Mouse (Mus musculus): ENCODE measurements around the gene Ppp2ca. TPM values are rescaled to one million over a fixed set of nuclear protein-coding genes. Genes with fewer than 3 reads are reported as not detected.
A peak's percentile ranks its signal among the peaks of the same experiment; 100 is the strongest.

Gene Ppp2ca
- polyA plus RNA-seq, 1 experiment from 2014 or later, result 137 TPM

DNA sequence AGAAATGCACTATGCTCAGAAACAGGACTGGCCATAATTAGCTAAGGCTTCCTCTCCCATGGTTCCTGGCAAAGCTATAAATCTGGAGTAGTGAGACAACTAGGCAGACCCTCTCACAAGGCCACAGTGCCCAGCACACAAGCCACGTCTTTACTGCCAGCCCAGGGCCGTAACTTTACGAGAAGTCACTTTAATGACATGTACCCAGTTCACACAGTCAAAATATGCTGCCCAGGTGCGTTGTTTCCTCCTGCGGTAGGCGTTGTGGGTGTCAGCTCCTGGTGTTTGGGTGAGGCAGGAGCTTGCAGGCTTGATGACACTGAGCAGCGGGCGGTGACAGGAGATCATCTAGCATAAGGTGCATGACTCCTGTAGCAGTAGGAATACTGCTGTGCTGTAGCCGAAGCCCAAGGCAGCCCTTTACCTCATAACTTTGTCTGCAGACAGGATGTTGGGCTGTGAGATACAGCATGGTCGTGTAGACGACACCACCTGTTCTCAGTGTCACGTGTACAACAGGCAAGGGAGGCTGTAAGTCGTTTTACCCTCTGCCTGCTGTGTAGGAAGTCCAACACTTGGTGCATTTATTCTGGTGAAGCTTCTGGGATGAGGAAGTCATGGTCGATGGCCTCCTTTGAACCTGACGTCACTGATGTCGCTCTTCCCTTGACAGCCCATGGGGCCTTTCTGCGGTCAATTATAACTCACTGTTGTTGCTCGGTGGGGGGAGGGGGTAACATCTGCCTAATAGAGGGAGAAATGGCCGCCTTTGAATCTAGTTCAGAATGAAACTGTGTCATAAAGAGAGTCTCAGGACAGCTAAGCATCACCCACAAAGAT lies 22.5 kb upstream of the Ppp2ca start:
- H3K4me3 ChIP-seq, result no peak overlapping the region
- no peaks in the 10 kb centered on the region for H3K27me3 ChIP-seq
- H3K4me1 ChIP-seq (replicated peaks), result peaks cover 12% of the 10 kb centered on the region
- no peak overlapping the region for H3K27ac ChIP-seq (replicated peaks)
- no peak for ATAC-seq (ENCODE audit: low read depth)
- no peak overlapping the region for H3K9ac ChIP-seq
- H3K4me2 ChIP-seq, result no peak overlapping the region
- no peaks in the 10 kb centered on the region for H3K36me3 ChIP-seq
- 60% methylated on average over 19 of the region's 19 CpGs for WGBS
- H3K9me3 ChIP-seq, result no peaks in the 10 kb centered on the region

- H3K27me3 ChIP-seq, result no peaks in the 10 kb centered on the region
- H3K4me3 ChIP-seq, result no peak overlapping the region
- no peaks in the 10 kb centered on the region for H3K9me3 ChIP-seq
- 87% methylated on average over 6 of the region's 6 CpGs for WGBS
- H3K4me2 ChIP-seq, result no peak overlapping the region
- ATAC-seq (ENCODE audit: low read depth), result no peak
- no peaks in the 10 kb centered on the region for H3K36me3 ChIP-seq
- H3K9ac ChIP-seq, result no peak overlapping the region
- peaks cover 12% of the 10 kb centered on the region for H3K4me1 ChIP-seq (replicated peaks)
- no peak overlapping the region for H3K27ac ChIP-seq (replicated peaks)
Observed at GRCm38 (mm10) chr11:52076742-52077352, 21.6 kb upstream of the Ppp2ca start.

GRCm38 (mm10) chr11:52077939-52078338 lies 20.5 kb upstream of the Ppp2ca start:
- Histone ChIP-seq H3K4me1 (replicated peaks) (peaks cover 12% of the 10 kb centered on the region), H3K4me2 (no peak overlapping the region), H3K9ac (no peak overlapping the region), H3K36me3 (no peaks in the 10 kb centered on the region), H3K9me3 (no peaks in the 10 kb centered on the region), H3K27me3 (no peaks in the 10 kb centered on the region), H3K27ac (replicated peaks) (no peak overlapping the region), H3K4me3 (no peak overlapping the region)
- 84% methylated on average over 4 of the region's 4 CpGs for WGBS
- no peak for ATAC-seq (ENCODE audit: low read depth)

DNA sequence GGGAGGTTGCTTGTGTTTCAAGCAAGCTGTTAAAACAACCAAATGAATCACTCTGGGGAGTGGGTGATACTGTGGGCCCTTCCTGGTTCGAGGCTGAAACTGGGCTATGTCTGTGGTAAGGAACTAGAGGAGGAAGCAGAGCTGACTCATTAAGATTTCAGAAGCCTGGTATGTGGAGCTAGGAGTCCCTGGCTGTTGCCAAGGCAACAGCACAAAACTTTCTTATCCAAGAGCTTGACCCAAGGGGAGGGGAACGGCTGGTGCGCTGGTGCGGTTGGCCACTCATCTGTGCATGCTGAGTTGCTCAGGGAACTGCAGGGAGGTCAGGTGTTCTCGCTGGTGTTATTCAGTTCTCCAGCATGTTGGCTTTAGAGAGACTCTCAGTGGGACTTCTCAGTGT lies 18.5 kb upstream of the Ppp2ca start:
- ATAC-seq (ENCODE audit: low read depth), result no peak

DNA sequence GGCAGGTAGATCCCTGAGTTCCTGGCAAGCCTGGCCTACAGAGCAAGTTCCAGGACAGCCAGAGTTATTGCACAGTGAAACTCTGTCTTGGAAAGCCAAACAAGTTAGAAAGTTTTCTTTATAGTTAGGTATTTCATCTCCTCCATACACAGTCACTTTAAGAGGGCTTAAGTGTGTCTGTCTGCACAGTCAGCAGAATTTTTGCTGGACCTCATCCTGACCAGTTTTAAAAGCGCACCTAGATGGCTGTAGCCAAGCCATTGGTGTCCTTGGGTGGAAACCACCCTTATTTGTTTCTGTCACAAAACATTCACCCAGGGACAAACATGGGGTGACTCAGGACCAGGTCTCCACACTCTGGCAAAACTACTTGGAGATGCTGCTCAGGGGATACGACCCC lies 17.8 kb upstream of the Ppp2ca start:
- H3K27me3 ChIP-seq, result no peaks in the 10 kb centered on the region
- no peak overlapping the region for H3K4me2 ChIP-seq
- H3K9ac ChIP-seq, result no peak overlapping the region
- no peaks in the 10 kb centered on the region for H3K9me3 ChIP-seq
- H3K36me3 ChIP-seq, result no peaks in the 10 kb centered on the region
- 97% methylated on average over 2 of the region's 2 CpGs for WGBS
- H3K4me1 ChIP-seq (replicated peaks), result peaks cover 14% of the 10 kb centered on the region
- ATAC-seq (ENCODE audit: low read depth), result no peak
- no peak overlapping the region for H3K4me3 ChIP-seq
- no peak overlapping the region for H3K27ac ChIP-seq (replicated peaks)

More for the DNA sequence above, 18.5 kb upstream of the Ppp2ca start:
- Histone ChIP-seq H3K4me1 (replicated peaks) (peaks cover 12% of the 10 kb centered on the region), H3K9me3 (no peaks in the 10 kb centered on the region), H3K27ac (replicated peaks) (no peak overlapping the region), H3K27me3 (no peaks in the 10 kb centered on the region), H3K9ac (no peak overlapping the region), H3K4me2 (no peak overlapping the region), H3K36me3 (no peaks in the 10 kb centered on the region), H3K4me3 (no peak overlapping the region)
- 14% methylated on average over 5 of the region's 5 CpGs for WGBS

DNA sequence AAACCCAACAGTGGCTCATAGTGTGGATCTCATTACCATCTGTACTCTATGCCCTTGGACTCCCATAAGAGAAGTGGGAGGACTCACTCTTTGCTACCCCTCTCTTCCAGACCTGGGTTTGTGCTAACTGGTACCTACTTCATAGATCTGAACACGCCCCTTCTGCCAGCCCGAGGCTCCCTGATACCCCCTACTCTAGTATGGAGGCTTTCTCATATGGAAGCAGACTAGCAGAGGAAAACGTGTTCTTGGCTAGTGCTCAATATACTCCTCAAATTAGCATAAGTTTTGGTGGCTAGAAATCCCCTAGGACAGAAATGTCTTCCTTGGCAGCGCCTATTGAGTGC lies 12.7 kb upstream of the Ppp2ca start:
- no peak overlapping the region for H3K9ac ChIP-seq

DNA sequence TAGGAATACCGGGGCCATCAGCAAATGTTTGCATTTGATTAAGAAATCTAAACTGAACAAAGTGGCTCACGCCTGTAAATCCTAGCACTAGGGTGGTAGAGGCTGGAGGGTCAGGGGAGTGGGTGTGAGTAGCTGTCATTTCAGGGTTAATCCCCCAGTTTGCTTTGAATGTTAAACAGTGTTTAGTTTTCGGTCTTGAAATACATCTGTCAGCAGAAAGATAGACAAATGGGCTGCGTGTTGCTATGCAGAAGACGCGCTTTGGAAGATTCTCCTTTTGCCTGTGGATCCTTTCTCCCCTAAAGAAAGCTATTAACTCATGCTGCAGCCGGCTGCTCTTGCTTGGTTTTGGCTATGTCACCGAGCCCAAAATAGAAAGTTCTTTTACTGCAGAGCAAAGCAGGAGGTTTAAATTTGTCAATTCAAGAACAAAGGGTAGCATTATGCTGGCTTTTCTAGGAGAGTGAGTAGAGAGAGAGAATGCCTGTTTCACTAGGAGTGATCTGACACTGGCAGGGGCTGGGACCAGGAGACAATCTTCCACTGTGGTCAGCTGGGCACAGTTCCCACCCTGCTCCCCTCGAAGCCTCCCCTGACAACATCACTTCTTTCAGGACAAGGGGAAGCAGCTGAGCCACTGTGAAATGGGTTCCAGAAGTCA lies 12.1 kb upstream of the Ppp2ca start:
- Histone ChIP-seq H3K27ac (replicated peaks) (peak overlapping the region; percentile 85), H3K27me3 (no peaks in the 10 kb centered on the region), H3K4me3 (no peak overlapping the region), H3K9ac (peak overlapping the region; percentile 9; the same call in 1 of the 2 replicates), H3K4me2 (peak overlapping the region; percentile 11), H3K36me3 (no peaks in the 10 kb centered on the region), H3K4me1 (replicated peaks) (peaks cover 19% of the 10 kb centered on the region), H3K9me3 (no peaks in the 10 kb centered on the region)
- peak; percentile 93 for ATAC-seq (ENCODE audit: low read depth)
- WGBS, result 42% methylated on average over 9 of the region's 9 CpGs

More for the DNA sequence above, 12.7 kb upstream of the Ppp2ca start:
- 59% methylated on average over 4 of the region's 4 CpGs for WGBS
- no peaks in the 10 kb centered on the region for H3K27me3 ChIP-seq
- ATAC-seq (ENCODE audit: low read depth), result peak; percentile 64
- H3K4me3 ChIP-seq, result no peak overlapping the region
- H3K36me3 ChIP-seq, result no peaks in the 10 kb centered on the region
- H3K27ac ChIP-seq (replicated peaks), result peak overlapping the region; percentile 85
- H3K4me1 ChIP-seq (replicated peaks), result peaks cover 19% of the 10 kb centered on the region
- peak overlapping the region; percentile 11; the same call in 1 of the 2 replicates for H3K4me2 ChIP-seq
- H3K9me3 ChIP-seq, result no peaks in the 10 kb centered on the region

DNA sequence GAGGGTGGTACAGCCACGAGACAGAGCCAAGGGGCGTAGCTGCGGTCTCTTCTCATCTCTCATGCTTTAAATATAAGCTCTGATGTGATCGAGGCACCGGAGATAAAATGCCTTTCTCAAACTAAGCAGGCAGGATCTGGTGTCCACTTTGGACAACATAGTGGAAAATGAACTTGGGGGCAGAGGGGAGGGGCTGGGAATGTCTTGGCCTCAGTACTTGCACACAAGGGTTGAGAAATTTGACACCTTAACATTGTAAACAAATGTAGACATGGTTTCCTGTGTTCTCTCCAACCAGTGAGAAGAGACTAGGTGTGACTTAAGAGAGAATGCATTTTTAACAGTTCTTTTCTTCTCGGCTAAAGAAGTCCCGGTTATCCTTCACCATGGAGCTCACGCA lies 9.2 kb upstream of the Ppp2ca start:
- H3K27me3 ChIP-seq, result no peaks in the 10 kb centered on the region
- H3K4me2 ChIP-seq, result no peak overlapping the region
- WGBS, result 78% methylated on average over 8 of the region's 8 CpGs
- no peak for ATAC-seq (ENCODE audit: low read depth)
- no peaks in the 10 kb centered on the region for H3K9me3 ChIP-seq
- no peaks in the 10 kb centered on the region for H3K36me3 ChIP-seq
- no peak overlapping the region for H3K27ac ChIP-seq (replicated peaks)
- H3K4me3 ChIP-seq, result no peak overlapping the region
- H3K4me1 ChIP-seq (replicated peaks), result peaks cover 19% of the 10 kb centered on the region
- H3K9ac ChIP-seq, result no peak overlapping the region

- ATAC-seq (ENCODE audit: low read depth), result no peak
- Histone ChIP-seq H3K9me3 (no peaks in the 10 kb centered on the region), H3K4me2 (no peak overlapping the region), H3K36me3 (no peaks in the 10 kb centered on the region), H3K4me3 (no peak overlapping the region), H3K9ac (no peak overlapping the region), H3K27ac (replicated peaks) (no peak overlapping the region), H3K27me3 (no peaks in the 10 kb centered on the region), H3K4me1 (replicated peaks) (peaks cover 11% of the 10 kb centered on the region)
- 90% methylated on average over 9 of the region's 9 CpGs for WGBS
Observed at GRCm38 (mm10) chr11:52091261-52091660, 7.2 kb upstream of the Ppp2ca start.

DNA sequence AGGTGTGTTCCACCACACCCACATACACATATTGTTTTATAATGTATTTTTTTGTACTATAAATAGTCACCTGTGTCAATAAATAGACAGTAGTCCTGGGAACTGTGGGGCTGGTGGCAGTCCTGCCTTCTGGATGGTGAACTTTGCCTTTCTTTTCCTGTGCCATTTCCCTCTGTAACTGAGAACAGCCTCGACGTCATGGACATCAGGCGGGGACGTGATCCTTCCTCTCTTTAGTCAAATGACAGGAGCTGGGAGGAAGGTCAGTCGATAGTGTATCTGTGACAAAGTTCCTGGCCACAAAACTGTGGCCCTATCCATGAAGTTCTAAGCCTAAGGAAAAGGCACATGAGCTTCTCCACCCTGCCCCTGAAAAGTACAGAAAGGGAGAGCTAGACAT lies 3.9 kb upstream of the Ppp2ca start:
- no peaks in the 10 kb centered on the region for H3K36me3 ChIP-seq
- H3K9ac ChIP-seq, result 0 out of 2 replicates have a peak overlapping the region, but pooled peaks have one; percentile 0
- no peaks in the 10 kb centered on the region for H3K9me3 ChIP-seq
- H3K4me3 ChIP-seq, result no peak overlapping the region
- H3K4me1 ChIP-seq (replicated peaks), result peaks cover 10% of the 10 kb centered on the region
- no peak overlapping the region for H3K4me2 ChIP-seq
- no peak overlapping the region for H3K27ac ChIP-seq (replicated peaks)
- WGBS, result 70% methylated on average over 5 of the region's 5 CpGs
- no peak for ATAC-seq (ENCODE audit: low read depth)
- H3K27me3 ChIP-seq, result no peaks in the 10 kb centered on the region

DNA sequence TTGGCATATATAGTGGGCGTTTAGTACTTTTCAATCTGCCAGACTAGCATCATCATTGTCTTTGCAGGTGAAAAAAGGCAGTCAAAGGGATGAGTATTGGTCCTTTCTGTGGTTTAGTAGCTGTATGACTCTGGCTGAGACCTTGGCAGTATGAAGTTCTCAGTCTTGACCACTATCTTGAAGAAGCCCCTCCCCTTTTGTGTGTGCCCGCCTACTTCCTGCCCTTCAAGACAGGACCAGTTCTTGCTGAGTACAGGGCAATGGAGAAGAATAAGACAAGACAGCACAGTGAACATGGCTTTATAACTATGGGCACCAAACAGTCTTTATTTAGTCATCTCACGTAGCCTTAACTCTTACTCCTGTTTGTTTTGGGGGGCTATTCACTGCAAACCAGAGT lies 1.5 kb upstream of the Ppp2ca start:
- H3K4me2 ChIP-seq, result no peak overlapping the region
- peaks cover 34% of the 10 kb centered on the region for H3K4me1 ChIP-seq (replicated peaks)
- no peak overlapping the region for H3K4me3 ChIP-seq
- no peak for ATAC-seq (ENCODE audit: low read depth)
- H3K36me3 ChIP-seq, result no peaks in the 10 kb centered on the region
- no peak overlapping the region for H3K9ac ChIP-seq
- H3K9me3 ChIP-seq, result no peaks in the 10 kb centered on the region
- no peaks in the 10 kb centered on the region for H3K27me3 ChIP-seq
- WGBS, result 71% methylated on average over 3 of the region's 3 CpGs
- H3K27ac ChIP-seq (replicated peaks), result no peak overlapping the region

- Histone ChIP-seq H3K9me3 (no peaks in the 10 kb centered on the region), H3K9ac (peak overlapping the region; percentile 96), H3K27me3 (no peaks in the 10 kb centered on the region), H3K4me1 (replicated peaks) (peaks cover 40% of the 10 kb centered on the region), H3K4me3 (peak overlapping the region; percentile 98), H3K4me2 (peak overlapping the region; percentile 68), H3K36me3 (no peaks in the 10 kb centered on the region), H3K27ac (replicated peaks) (peak overlapping the region; percentile 99)
- no peak for ATAC-seq (ENCODE audit: low read depth)
- WGBS, result 74% methylated on average over 2 of the region's 2 CpGs
Observed at GRCm38 (mm10) chr11:52097596-52097995, 885 bp upstream of the Ppp2ca start.
